Mouse (Mus musculus): ENCODE measurements at regions not wholly inside any gene's neighbourhood (a gene's known extent, or its start where the extent isn't known, plus 50 kb on each side); places are given as distances from the start of the nearest gene placed in this dataset.
"Not testable (repeated sequence)": the region's sequence is repeated elsewhere in the genome, so short reads cannot be mapped to it uniquely, and the experiment has no call there.

- H3K9ac ChIP-seq (ENCODE audit: low read length), result no peak overlapping the region
- no peaks in the 10 kb centered on the region for H3K4me1 ChIP-seq (ENCODE audit: control insufficient read depth, insufficient read depth, low read length)
- DNase-seq (ENCODE audit: low spot score) (no peak), ATAC-seq (ENCODE audit: insufficient read depth, low FRiP score, low TSS enrichment) (no peak)
- no peaks in the 10 kb centered on the region for H3K36me3 ChIP-seq (ENCODE audit: control insufficient read depth, insufficient read depth, low read length)
- H3K9me3 ChIP-seq (ENCODE audit: control insufficient read depth, low read length), result no peaks in the 10 kb centered on the region
- no peak overlapping the region for H3K27ac ChIP-seq (ENCODE audit: low read depth, low read length)
- H3K27me3 ChIP-seq (ENCODE audit: control insufficient read depth, insufficient read depth, low read length), result no peaks in the 10 kb centered on the region
- no peak overlapping the region for H3K4me2 ChIP-seq (ENCODE audit: low read depth)
- WGBS, result 89% methylated on average over 2 of the region's 2 CpGs
- H3K4me3 ChIP-seq (ENCODE audit: low read depth, low read length), result no peak overlapping the region
Measured at GRCm38 (mm10) chr3:22285904-22286303, 209.5 kb downstream of the Tbl1xr1 start.

- no peak for ATAC-seq (ENCODE audit: insufficient read depth, low FRiP score, low TSS enrichment)
- Histone ChIP-seq H3K27ac (ENCODE audit: low read depth, low read length) (no peak overlapping the region), H3K4me1 (ENCODE audit: control insufficient read depth, insufficient read depth, low read length) (no peaks in the 10 kb centered on the region), H3K9ac (ENCODE audit: low read length) (no peak overlapping the region), H3K4me2 (ENCODE audit: low read depth) (no peak overlapping the region), H3K27me3 (ENCODE audit: control insufficient read depth, insufficient read depth, low read length) (no peaks in the 10 kb centered on the region), H3K4me3 (ENCODE audit: low read depth, low read length) (no peak overlapping the region), H3K36me3 (ENCODE audit: control insufficient read depth, insufficient read depth, low read length) (no peaks in the 10 kb centered on the region), H3K9me3 (ENCODE audit: control insufficient read depth, low read length) (no peaks in the 10 kb centered on the region)
- DNase-seq (ENCODE audit: low spot score), result no peak
- WGBS, result 85% methylated on average over 3 of the region's 3 CpGs
Measured at GRCm38 (mm10) chr3:22293466-22293865, 217.0 kb downstream of the Tbl1xr1 start.

GRCm38 (mm10) chr3:22294081-22294480 is 217.6 kb downstream of the Tbl1xr1 start:
- WGBS, result 96% methylated on average over 1 of the region's 1 CpGs
- H3K9me3 ChIP-seq (ENCODE audit: control insufficient read depth, low read length); H3K4me1 ChIP-seq (ENCODE audit: control insufficient read depth, insufficient read depth, low read length); H3K9ac ChIP-seq (ENCODE audit: low read length); H3K4me3 ChIP-seq (ENCODE audit: low read depth, low read length); DNase-seq (ENCODE audit: low spot score); H3K27ac ChIP-seq (ENCODE audit: low read depth, low read length); H3K27me3 ChIP-seq (ENCODE audit: control insufficient read depth, insufficient read depth, low read length); H3K4me2 ChIP-seq (ENCODE audit: low read depth); H3K36me3 ChIP-seq (ENCODE audit: control insufficient read depth, insufficient read depth, low read length); ATAC-seq (ENCODE audit: insufficient read depth, low FRiP score, low TSS enrichment): not testable (repeated sequence)

GRCm38 (mm10) chr3:22296925-22297324 is 220.5 kb downstream of the Tbl1xr1 start:
- H3K27me3 ChIP-seq (ENCODE audit: control insufficient read depth, insufficient read depth, low read length); H3K4me3 ChIP-seq (ENCODE audit: low read depth, low read length); DNase-seq (ENCODE audit: low spot score); H3K9me3 ChIP-seq (ENCODE audit: control insufficient read depth, low read length); H3K4me1 ChIP-seq (ENCODE audit: control insufficient read depth, insufficient read depth, low read length); H3K9ac ChIP-seq (ENCODE audit: low read length); H3K36me3 ChIP-seq (ENCODE audit: control insufficient read depth, insufficient read depth, low read length); H3K27ac ChIP-seq (ENCODE audit: low read depth, low read length); H3K4me2 ChIP-seq (ENCODE audit: low read depth); ATAC-seq (ENCODE audit: insufficient read depth, low FRiP score, low TSS enrichment): not testable (repeated sequence)
- 86% methylated on average over 1 of the region's 1 CpGs for WGBS

- H3K27me3 ChIP-seq (ENCODE audit: control insufficient read depth, insufficient read depth, low read length); ATAC-seq (ENCODE audit: insufficient read depth, low FRiP score, low TSS enrichment); DNase-seq (ENCODE audit: low spot score); H3K4me2 ChIP-seq (ENCODE audit: low read depth); H3K27ac ChIP-seq (ENCODE audit: low read depth, low read length); H3K9me3 ChIP-seq (ENCODE audit: control insufficient read depth, low read length); H3K9ac ChIP-seq (ENCODE audit: low read length); H3K4me3 ChIP-seq (ENCODE audit: low read depth, low read length); H3K4me1 ChIP-seq (ENCODE audit: control insufficient read depth, insufficient read depth, low read length); H3K36me3 ChIP-seq (ENCODE audit: control insufficient read depth, insufficient read depth, low read length): not testable (repeated sequence)
- WGBS, result 83% methylated on average over 1 of the region's 1 CpGs
Measured at GRCm38 (mm10) chr3:22297831-22298230, 221.4 kb downstream of the Tbl1xr1 start.

- no peaks in the 10 kb centered on the region for H3K36me3 ChIP-seq (ENCODE audit: control insufficient read depth, insufficient read depth, low read length)
- ATAC-seq (ENCODE audit: insufficient read depth, low FRiP score, low TSS enrichment), result no peak
- DNase-seq (ENCODE audit: low spot score), result no peak
- H3K27ac ChIP-seq (ENCODE audit: low read depth, low read length), result no peak overlapping the region
- H3K4me3 ChIP-seq (ENCODE audit: low read depth, low read length), result no peak overlapping the region
- H3K9me3 ChIP-seq (ENCODE audit: control insufficient read depth, low read length), result no peaks in the 10 kb centered on the region
- H3K9ac ChIP-seq (ENCODE audit: low read length), result no peak overlapping the region
- H3K27me3 ChIP-seq (ENCODE audit: control insufficient read depth, insufficient read depth, low read length), result no peaks in the 10 kb centered on the region
- WGBS, result 93% methylated on average over 5 of the region's 5 CpGs
- H3K4me2 ChIP-seq (ENCODE audit: low read depth), result no peak overlapping the region
- H3K4me1 ChIP-seq (ENCODE audit: control insufficient read depth, insufficient read depth, low read length), result no peaks in the 10 kb centered on the region
Measured at GRCm38 (mm10) chr3:22300553-22300952, 224.1 kb downstream of the Tbl1xr1 start.

GRCm38 (mm10) chr3:22301991-22302517 is 225.6 kb downstream of the Tbl1xr1 start:
- no peak overlapping the region for H3K27ac ChIP-seq (ENCODE audit: low read depth, low read length)
- no peaks in the 10 kb centered on the region for H3K9me3 ChIP-seq (ENCODE audit: control insufficient read depth, low read length)
- H3K36me3 ChIP-seq (ENCODE audit: control insufficient read depth, insufficient read depth, low read length), result no peaks in the 10 kb centered on the region
- WGBS, result 60% methylated on average over 5 of the region's 5 CpGs
- no peak overlapping the region for H3K4me3 ChIP-seq (ENCODE audit: low read depth, low read length)
- DNase-seq (ENCODE audit: low spot score) (no peak), ATAC-seq (ENCODE audit: insufficient read depth, low FRiP score, low TSS enrichment) (no peak)
- H3K27me3 ChIP-seq (ENCODE audit: control insufficient read depth, insufficient read depth, low read length), result no peaks in the 10 kb centered on the region
- H3K9ac ChIP-seq (ENCODE audit: low read length), result no peak overlapping the region
- no peak overlapping the region for H3K4me2 ChIP-seq (ENCODE audit: low read depth)
- no peaks in the 10 kb centered on the region for H3K4me1 ChIP-seq (ENCODE audit: control insufficient read depth, insufficient read depth, low read length)

- Histone ChIP-seq H3K4me1 (ENCODE audit: control insufficient read depth, insufficient read depth, low read length) (no peaks in the 10 kb centered on the region), H3K4me3 (ENCODE audit: low read depth, low read length) (no peak overlapping the region), H3K27me3 (ENCODE audit: control insufficient read depth, insufficient read depth, low read length) (no peaks in the 10 kb centered on the region), H3K36me3 (ENCODE audit: control insufficient read depth, insufficient read depth, low read length) (no peaks in the 10 kb centered on the region), H3K9ac (ENCODE audit: low read length) (no peak overlapping the region), H3K9me3 (ENCODE audit: control insufficient read depth, low read length) (no peaks in the 10 kb centered on the region), H3K4me2 (ENCODE audit: low read depth) (no peak overlapping the region), H3K27ac (ENCODE audit: low read depth, low read length) (no peak overlapping the region)
- 41% methylated on average over 1 of the region's 1 CpGs for WGBS
- DNase-seq (ENCODE audit: low spot score), result no peak
- no peak for ATAC-seq (ENCODE audit: insufficient read depth, low FRiP score, low TSS enrichment)
Measured at GRCm38 (mm10) chr3:22304145-22304544, 227.7 kb downstream of the Tbl1xr1 start.

- ATAC-seq (ENCODE audit: insufficient read depth, low FRiP score, low TSS enrichment) (no peak), DNase-seq (ENCODE audit: low spot score) (no peak)
- WGBS, result 73% methylated on average over 4 of the region's 4 CpGs
- Histone ChIP-seq H3K27me3 (ENCODE audit: control insufficient read depth, insufficient read depth, low read length) (no peaks in the 10 kb centered on the region), H3K4me3 (ENCODE audit: low read depth, low read length) (no peak overlapping the region), H3K9ac (ENCODE audit: low read length) (no peak overlapping the region), H3K4me1 (ENCODE audit: control insufficient read depth, insufficient read depth, low read length) (no peaks in the 10 kb centered on the region), H3K4me2 (ENCODE audit: low read depth) (no peak overlapping the region), H3K36me3 (ENCODE audit: control insufficient read depth, insufficient read depth, low read length) (no peaks in the 10 kb centered on the region), H3K27ac (ENCODE audit: low read depth, low read length) (no peak overlapping the region), H3K9me3 (ENCODE audit: control insufficient read depth, low read length) (no peaks in the 10 kb centered on the region)
Measured at GRCm38 (mm10) chr3:22306624-22307023, 230.2 kb downstream of the Tbl1xr1 start.
